Mouse (Mus musculus): Measurements from ENCODE around the gene Osbp2. TPM values are rescaled to one million over a fixed set of nuclear protein-coding genes. Genes with fewer than 3 reads are reported as not detected.

The Osbp2 gene
- polyA plus RNA-seq, 1 experiment from 2014 or later: 33.1 TPM

GRCm38 (mm10) chr11:3714486-3714885 is 149.2 kb downstream of the Osbp2 start:
- H3K9ac ChIP-seq: no peak overlapping the region
- no peaks in the 10 kb centered on the region for H3K4me1 ChIP-seq (replicated peaks)
- 40% methylated on average over 15 of the region's 15 CpGs for WGBS
- no peak overlapping the region for H3K4me2 ChIP-seq
- H3K9me3 ChIP-seq: no peaks in the 10 kb centered on the region
- H3K27me3 ChIP-seq: no peaks in the 10 kb centered on the region
- peaks cover 13% of the 10 kb centered on the region for H3K36me3 ChIP-seq
- H3K4me3 ChIP-seq: no peak overlapping the region
- no peak overlapping the region for H3K27ac ChIP-seq (replicated peaks)
- no peak for ATAC-seq (ENCODE audit: low FRiP score, low read depth)

GRCm38 (mm10) chr11:3710203-3710602 is 153.5 kb downstream of the Osbp2 start:
- no peak overlapping the region for H3K27ac ChIP-seq (replicated peaks)
- no peak for ATAC-seq (ENCODE audit: low FRiP score, low read depth)

GRCm38 (mm10) chr11:3707057-3707456 is 156.6 kb downstream of the Osbp2 start:
- peaks cover 13% of the 10 kb centered on the region for H3K36me3 ChIP-seq
- no peaks in the 10 kb centered on the region for H3K27me3 ChIP-seq
- no peaks in the 10 kb centered on the region for H3K9me3 ChIP-seq
- H3K4me2 ChIP-seq: no peak overlapping the region
- 91% methylated on average over 8 of the region's 8 CpGs for WGBS
- no peaks in the 10 kb centered on the region for H3K4me1 ChIP-seq (replicated peaks)
- ATAC-seq (ENCODE audit: low FRiP score, low read depth): no peak
- no peak overlapping the region for H3K9ac ChIP-seq
- H3K4me3 ChIP-seq: no peak overlapping the region
- H3K27ac ChIP-seq (replicated peaks): no peak overlapping the region

More at GRCm38 (mm10) chr11:3710203-3710602, 153.5 kb downstream of the Osbp2 start:
- no peaks in the 10 kb centered on the region for H3K9me3 ChIP-seq
- H3K4me1 ChIP-seq (replicated peaks): no peaks in the 10 kb centered on the region
- H3K4me2 ChIP-seq: no peak overlapping the region
- no peak overlapping the region for H3K9ac ChIP-seq
- H3K4me3 ChIP-seq: no peak overlapping the region
- peaks cover 15% of the 10 kb centered on the region for H3K36me3 ChIP-seq
- WGBS: 70% methylated on average over 14 of the region's 14 CpGs
- H3K27me3 ChIP-seq: no peaks in the 10 kb centered on the region

- H3K36me3 ChIP-seq: 0 out of 2 replicates have a peak, but pooled peaks cover 3% of the 10 kb centered on the region
- H3K9me3 ChIP-seq: no peaks in the 10 kb centered on the region
- ATAC-seq (ENCODE audit: low FRiP score, low read depth): no peak
- WGBS: 76% methylated on average over 8 of the region's 8 CpGs
- H3K4me3 ChIP-seq: no peak overlapping the region
- H3K27me3 ChIP-seq: no peaks in the 10 kb centered on the region
- H3K27ac ChIP-seq (replicated peaks): no peak overlapping the region
- no peaks in the 10 kb centered on the region for H3K4me1 ChIP-seq (replicated peaks)
- H3K4me2 ChIP-seq: no peak overlapping the region
- H3K9ac ChIP-seq: no peak overlapping the region
Measured at GRCm38 (mm10) chr11:3704404-3704803, 159.3 kb downstream of the Osbp2 start.

GRCm38 (mm10) chr11:3703089-3703992 is 160.4 kb downstream of the Osbp2 start:
- H3K4me3 ChIP-seq: no peak overlapping the region
- H3K4me2 ChIP-seq: no peak overlapping the region
- no peaks in the 10 kb centered on the region for H3K36me3 ChIP-seq
- ATAC-seq (ENCODE audit: low FRiP score, low read depth): no peak
- H3K27me3 ChIP-seq: no peaks in the 10 kb centered on the region
- WGBS: 76% methylated on average over 7 of the region's 7 CpGs
- H3K9me3 ChIP-seq: no peaks in the 10 kb centered on the region
- H3K9ac ChIP-seq: no peak overlapping the region
- H3K27ac ChIP-seq (replicated peaks): no peak overlapping the region
- no peaks in the 10 kb centered on the region for H3K4me1 ChIP-seq (replicated peaks)

GRCm38 (mm10) chr11:3697441-3697840 is 166.3 kb downstream of the Osbp2 start:
- ATAC-seq (ENCODE audit: low FRiP score, low read depth): no peak
- WGBS: 92% methylated on average over 3 of the region's 3 CpGs
- Histone ChIP-seq H3K4me2 (no peak overlapping the region), H3K27me3 (no peaks in the 10 kb centered on the region), H3K27ac (replicated peaks) (no peak overlapping the region), H3K36me3 (no peaks in the 10 kb centered on the region; the same call in 1 of the 2 replicates), H3K4me1 (replicated peaks) (no peaks in the 10 kb centered on the region), H3K4me3 (no peak overlapping the region), H3K9ac (no peak overlapping the region), H3K9me3 (no peaks in the 10 kb centered on the region)

- H3K9me3 ChIP-seq: no peaks in the 10 kb centered on the region
- no peak for ATAC-seq (ENCODE audit: low FRiP score, low read depth)
- H3K4me1 ChIP-seq (replicated peaks): no peaks in the 10 kb centered on the region
- H3K36me3 ChIP-seq: peaks cover 5% of the 10 kb centered on the region; the same call in 1 of the 2 replicates
- no peak overlapping the region for H3K4me2 ChIP-seq
- H3K27ac ChIP-seq (replicated peaks): no peak overlapping the region
- WGBS: 84% methylated on average over 5 of the region's 5 CpGs
- no peak overlapping the region for H3K9ac ChIP-seq
- H3K27me3 ChIP-seq: no peaks in the 10 kb centered on the region
- H3K4me3 ChIP-seq: no peak overlapping the region
Measured at GRCm38 (mm10) chr11:3696086-3696616, 167.6 kb downstream of the Osbp2 start.

- ATAC-seq (ENCODE audit: low FRiP score, low read depth): no peak
- no peaks in the 10 kb centered on the region for H3K27me3 ChIP-seq
- H3K4me2 ChIP-seq: no peak overlapping the region
- no peak overlapping the region for H3K4me3 ChIP-seq
- whole genome bisulfite sequencing: 90% methylated on average over 2 of the region's 2 CpGs
- H3K36me3 ChIP-seq: peaks cover 45% of the 10 kb centered on the region
- H3K27ac ChIP-seq (replicated peaks): no peak overlapping the region
- no peaks in the 10 kb centered on the region for H3K4me1 ChIP-seq (replicated peaks)
- no peaks in the 10 kb centered on the region for H3K9me3 ChIP-seq
- no peak overlapping the region for H3K9ac ChIP-seq
Measured at GRCm38 (mm10) chr11:3691746-3692145, 172.0 kb downstream of the Osbp2 start.

- Histone ChIP-seq H3K27me3 (no peaks in the 10 kb centered on the region), H3K27ac (replicated peaks) (no peak overlapping the region), H3K4me2 (no peak overlapping the region), H3K36me3 (peaks cover 89% of the 10 kb centered on the region), H3K9me3 (no peaks in the 10 kb centered on the region), H3K4me3 (no peak overlapping the region), H3K4me1 (replicated peaks) (no peaks in the 10 kb centered on the region), H3K9ac (no peak overlapping the region)
- 89% methylated on average over 2 of the region's 2 CpGs for WGBS
- no peak for ATAC-seq (ENCODE audit: low FRiP score, low read depth)
Measured at GRCm38 (mm10) chr11:3686885-3687284, 176.8 kb downstream of the Osbp2 start.

- Histone ChIP-seq H3K9ac (no peak overlapping the region), H3K4me1 (replicated peaks) (no peaks in the 10 kb centered on the region), H3K4me3 (no peak overlapping the region), H3K9me3 (no peaks in the 10 kb centered on the region), H3K4me2 (no peak overlapping the region), H3K36me3 (peaks cover 89% of the 10 kb centered on the region), H3K27ac (replicated peaks) (no peak overlapping the region), H3K27me3 (no peaks in the 10 kb centered on the region)
- WGBS: 95% methylated on average over 2 of the region's 2 CpGs
- ATAC-seq (ENCODE audit: low FRiP score, low read depth): no peak
Measured at GRCm38 (mm10) chr11:3686318-3686717, 177.4 kb downstream of the Osbp2 start.

GRCm38 (mm10) chr11:3685431-3685830 is 178.3 kb downstream of the Osbp2 start:
- 93% methylated on average over 8 of the region's 8 CpGs for WGBS
- no peak for ATAC-seq (ENCODE audit: low FRiP score, low read depth)

GRCm38 (mm10) chr11:3684723-3685430 is 178.8 kb downstream of the Osbp2 start:
- H3K36me3 ChIP-seq: peaks cover 90% of the 10 kb centered on the region
- no peaks in the 10 kb centered on the region for H3K9me3 ChIP-seq
- H3K27ac ChIP-seq (replicated peaks): no peak overlapping the region
- H3K4me2 ChIP-seq: no peak overlapping the region
- H3K4me3 ChIP-seq: no peak overlapping the region
- no peaks in the 10 kb centered on the region for H3K4me1 ChIP-seq (replicated peaks)
- 87% methylated on average over 5 of the region's 5 CpGs for WGBS
- H3K9ac ChIP-seq: no peak overlapping the region
- H3K27me3 ChIP-seq: no peaks in the 10 kb centered on the region
- no peak for ATAC-seq (ENCODE audit: low FRiP score, low read depth)

More at GRCm38 (mm10) chr11:3685431-3685830, 178.3 kb downstream of the Osbp2 start:
- Histone ChIP-seq H3K9ac (no peak overlapping the region), H3K4me2 (no peak overlapping the region), H3K9me3 (no peaks in the 10 kb centered on the region), H3K4me1 (replicated peaks) (no peaks in the 10 kb centered on the region), H3K27me3 (no peaks in the 10 kb centered on the region), H3K4me3 (no peak overlapping the region), H3K36me3 (peaks cover 89% of the 10 kb centered on the region), H3K27ac (replicated peaks) (no peak overlapping the region)
